Mouse (Mus musculus) gastrocnemius, postnatal 25 days (tissue): ENCODE data around the gene Lonrf2. TPM values are rescaled to one million over a fixed set of nuclear protein-coding genes. Genes with fewer than 3 reads are reported as not detected.

Experiments
- DNase-seq: peaks from one replicate; pipeline ENCODE4 v3.0.0; 2022
- total RNA-seq, 2 experiments: library from RNA; stranded (reverse); gene quantifications; 1 replicate in 1 of 2; 2 replicates in 1 of 2; pipeline ENCODE4 v1.2.3; 2021

Lonrf2 gene
- total RNA-seq, 2 experiments from 2014 or later, result 0.69 to 1.0 TPM

GRCm38 (mm10) chr1:38767812-38768211 lies 68.7 kb downstream of the Lonrf2 start:
- peak; percentile 41 for DNase-seq

- DNase-seq, result no peak
Measured at GRCm38 (mm10) chr1:38766661-38767572, 69.6 kb downstream of the Lonrf2 start.

GRCm38 (mm10) chr1:38766254-38766653 lies 70.3 kb downstream of the Lonrf2 start:
- DNase-seq, result no peak

GRCm38 (mm10) chr1:38763960-38764613 lies 72.4 kb downstream of the Lonrf2 start:
- no peak for DNase-seq

GRCm38 (mm10) chr1:38760424-38760823 lies 76.1 kb downstream of the Lonrf2 start:
- no peak for DNase-seq

- no peak for DNase-seq
Measured at GRCm38 (mm10) chr1:38757791-38758403, 78.6 kb downstream of the Lonrf2 start.

GRCm38 (mm10) chr1:38743863-38744262 lies 92.6 kb downstream of the Lonrf2 start:
- DNase-seq, result no peak

Other genes starting within 250 kb of the Lonrf2 start
- 1 to 10 TPM; 1.4 to 1.8 TPM for gene Aff3, start 171.8 kb downstream of the Lonrf2 start, total RNA-seq
- under 1 TPM; 0.26 to 0.27 TPM for gene Chst10, start 61.5 kb upstream of the Lonrf2 start, total RNA-seq
- gene Nms, start 102.4 kb upstream of the Lonrf2 start, total RNA-seq, result not detected
- gene Pdcl3, start 148.9 kb upstream of the Lonrf2 start, total RNA-seq, result 10 to 100 TPM; 58.6 to 58.7 TPM